Mouse (Mus musculus) megakaryocyte, embryonic 14.5 days (primary cell): ENCODE data around the gene Sh2d4b.

Experiments
- FLI1 ChIP-seq: IDR thresholded peaks from 2 replicates; pipeline ENCODE4 v1.6.1; 2012; ENCODE audit warnings: low read length, inconsistent platforms, mixed read lengths
- GATA1 ChIP-seq: IDR thresholded peaks from 3 replicates; pipeline ENCODE4 v1.6.1; 2012; ENCODE audit warnings: mixed read lengths, low read length, inconsistent platforms, borderline replicate concordance

DNA sequence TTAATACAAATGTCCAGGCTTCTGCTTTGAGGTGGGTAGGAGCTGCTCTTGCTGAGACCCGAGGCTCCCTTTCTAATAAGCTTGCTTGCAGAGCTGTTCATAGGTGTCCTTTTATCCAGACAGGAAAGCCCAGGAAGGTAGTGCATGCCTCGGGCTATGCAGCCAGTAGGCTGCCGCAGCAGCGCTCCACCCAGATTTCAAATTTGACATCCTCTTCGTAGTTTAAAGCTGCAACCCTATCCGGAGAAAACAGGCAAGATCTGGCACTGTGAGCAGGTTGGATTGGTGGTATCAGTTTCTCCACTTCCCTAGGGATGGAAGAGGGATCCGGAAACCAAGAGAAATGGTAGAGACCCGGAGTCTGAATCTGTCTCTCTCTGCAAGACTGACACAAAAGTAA, 818 bp upstream of the Sh2d4b start:
- TF ChIP-seq GATA1 (no peak), FLI1 (no peak)
